Mouse (Mus musculus) lung, adult 2 months (tissue): ENCODE data around the gene Ubash3b. TPM values are rescaled to one million over a fixed set of nuclear protein-coding genes. Genes with fewer than 3 reads are reported as not detected.

Experiments
- DNase-seq: peaks from one replicate; pipeline ENCODE4 v3.0.0; 2022
- H3K4me1 ChIP-seq: fragments of 200-500 bp; 2 replicates; pipeline ENCODE4 v1.6.1; 2011; ENCODE audit warnings: low read length; ENCODE audit not compliant: control insufficient read depth, insufficient read depth
- H3K4me3 ChIP-seq: fragments of 200-500 bp; replicated peaks from 2 replicates; pipeline ENCODE3; 2011; ENCODE audit warnings: low read depth, mild to moderate bottlenecking, control low read depth, low read length; ENCODE audit errors: extremely low read depth
- CTCF ChIP-seq: fragments of 200-500 bp; IDR thresholded peaks from 2 replicates; pipeline ENCODE4 v1.5.1; 2011; ENCODE audit warnings: mild to moderate bottlenecking, low read length, control low read depth; ENCODE audit not compliant: insufficient read depth
- POLR2A ChIP-seq: fragments of 200-500 bp; IDR thresholded peaks from 2 replicates; pipeline ENCODE4 v1.6.1; 2011; ENCODE audit warnings: low read depth, mild to moderate bottlenecking, control low read depth, low read length, borderline replicate concordance; ENCODE audit errors: extremely low read depth
- WGBS: fragments of 180-500 bp; shearing (Covaris S2); methylation state at CpG from one replicate; pipeline ENCODE4 v1.1.7; 2018; 5-methylcytosine and 5-hydroxymethylcytosine counted together
- polyA plus RNA-seq: library from polyadenylated mRNA; depleted of rRNA; stranded (reverse); fragments of >200 nt; gene quantifications from 2 replicates; pipeline ENCODE4 v1.2.3, GENCODE M21; 2012

Ubash3b gene
- polyA plus RNA-seq, 1 experiment, result 5.4 TPM

- no peak overlapping the region for H3K4me3 ChIP-seq
- 60% methylated on average over 12 of the region's 12 CpGs for WGBS
- no peak for DNase-seq
- no peaks in the 10 kb centered on the region for H3K4me1 ChIP-seq
- TF ChIP-seq POLR2A (no peak), CTCF (no peak)
Observed at GRCm38 (mm10) chr9:41050331-41051079, 111.0 kb downstream of the Ubash3b start.

- no peak for TF ChIP-seq POLR2A
- TF ChIP-seq CTCF, result no peak
- H3K4me3 ChIP-seq, result no peak overlapping the region
- WGBS, result 75% methylated on average over 7 of the region's 7 CpGs
- DNase-seq, result no peak
- H3K4me1 ChIP-seq, result no peaks in the 10 kb centered on the region
Observed at GRCm38 (mm10) chr9:41049282-41049681, 112.2 kb downstream of the Ubash3b start.

GRCm38 (mm10) chr9:41048820-41049219 lies 112.7 kb downstream of the Ubash3b start:
- WGBS, result 77% methylated on average over 3 of the region's 3 CpGs

GRCm38 (mm10) chr9:41048216-41048615 lies 113.3 kb downstream of the Ubash3b start:
- no peak for TF ChIP-seq POLR2A
- no peak for TF ChIP-seq CTCF
- WGBS, result 91% methylated on average over 7 of the region's 7 CpGs
- Histone ChIP-seq H3K4me3 (no peak overlapping the region), H3K4me1 (no peaks in the 10 kb centered on the region)
- no peak for DNase-seq

More at GRCm38 (mm10) chr9:41048820-41049219, 112.7 kb downstream of the Ubash3b start:
- no peaks in the 10 kb centered on the region for H3K4me1 ChIP-seq
- no peak for TF ChIP-seq CTCF
- no peak for TF ChIP-seq POLR2A
- H3K4me3 ChIP-seq, result no peak overlapping the region
- DNase-seq, result no peak

GRCm38 (mm10) chr9:41047654-41048053 lies 113.8 kb downstream of the Ubash3b start:
- no peak for TF ChIP-seq CTCF
- no peak for TF ChIP-seq POLR2A
- DNase-seq, result no peak
- H3K4me1 ChIP-seq, result no peaks in the 10 kb centered on the region
- no peak overlapping the region for H3K4me3 ChIP-seq
- 84% methylated on average over 2 of the region's 2 CpGs for WGBS

- peak; percentile 72 for DNase-seq
- H3K4me1 ChIP-seq, result no peaks in the 10 kb centered on the region
- no peak overlapping the region for H3K4me3 ChIP-seq
- WGBS, result 10% methylated on average over 3 of the region's 3 CpGs
- TF ChIP-seq CTCF (peak; percentile 65), POLR2A (no peak)
Observed at GRCm38 (mm10) chr9:41044626-41045025, 116.9 kb downstream of the Ubash3b start.

- TF ChIP-seq POLR2A (no peak), CTCF (no peak)
- DNase-seq, result no peak
- Histone ChIP-seq H3K4me1 (no peaks in the 10 kb centered on the region), H3K4me3 (no peak overlapping the region)
- 87% methylated on average over 5 of the region's 5 CpGs for WGBS
Observed at GRCm38 (mm10) chr9:41043641-41044040, 117.9 kb downstream of the Ubash3b start.

GRCm38 (mm10) chr9:41041404-41041803 lies 120.1 kb downstream of the Ubash3b start:
- TF ChIP-seq POLR2A (no peak), CTCF (no peak)
- H3K4me1 ChIP-seq, result no peaks in the 10 kb centered on the region
- WGBS, result 87% methylated on average over 3 of the region's 3 CpGs
- no peak for DNase-seq
- no peak overlapping the region for H3K4me3 ChIP-seq

- H3K4me3 ChIP-seq, result no peak overlapping the region
- WGBS, result 60% methylated on average over 9 of the region's 9 CpGs
- no peaks in the 10 kb centered on the region for H3K4me1 ChIP-seq
- no peak for TF ChIP-seq POLR2A
- TF ChIP-seq CTCF, result no peak
- no peak for DNase-seq
Observed at GRCm38 (mm10) chr9:41038150-41038664, 123.3 kb downstream of the Ubash3b start.
